Mouse (Mus musculus): ENCODE measurements at regions not wholly inside any gene's neighbourhood (a gene's known extent, or its start where the extent isn't known, plus 50 kb on each side); places are given as distances from the start of the nearest gene placed in this dataset.

DNA sequence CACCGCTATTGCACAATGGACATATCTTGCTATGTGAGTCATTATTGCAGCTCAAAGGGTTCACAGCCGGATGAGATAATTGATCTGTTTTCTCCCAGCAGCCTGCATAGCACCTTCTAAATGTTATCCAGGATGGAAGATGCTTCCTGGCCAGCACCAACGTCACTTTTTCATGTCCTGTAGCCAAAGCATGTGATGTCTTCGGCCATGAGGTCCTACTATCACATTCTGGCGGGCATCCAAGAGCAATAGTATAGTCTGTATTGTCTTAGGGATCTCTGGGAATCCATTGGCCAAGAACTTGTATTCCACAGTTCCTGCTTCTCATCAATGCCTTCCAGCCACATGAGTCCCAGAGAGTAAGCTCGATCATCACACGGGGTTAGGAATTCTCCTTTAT, 70.6 kb downstream of the Npy start:
- DNase-seq (ENCODE audit: inconsistent age in 2 of 2, low spot score in 1 of 2), result no peak

GRCm38 (mm10) chr6:49899146-49899545, 76.6 kb downstream of the Npy start:
- no peak for DNase-seq (ENCODE audit: inconsistent age in 2 of 2, low spot score in 1 of 2)

DNA sequence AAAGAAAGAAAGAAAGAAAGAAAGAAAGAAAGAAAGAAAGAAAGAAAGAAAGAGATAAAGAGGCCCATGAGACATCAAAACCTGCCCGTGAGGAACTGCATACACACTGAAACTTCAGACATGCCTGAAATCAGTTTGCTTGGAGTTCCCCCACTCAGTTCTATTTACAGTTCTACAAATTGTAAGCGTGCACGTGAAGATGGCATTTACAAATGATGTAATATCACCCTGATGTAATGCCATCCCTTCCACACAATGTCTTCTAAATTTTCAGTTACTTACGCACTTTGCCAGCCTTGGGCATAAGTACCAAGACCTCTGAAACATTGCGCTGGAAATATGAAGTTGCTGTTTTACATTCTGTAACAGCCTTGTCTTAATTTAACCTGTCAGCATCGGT, 79.0 kb downstream of the Npy start:
- no peak for DNase-seq (ENCODE audit: inconsistent age in 2 of 2, low spot score in 1 of 2)

GRCm38 (mm10) chr6:49904001-49904400, 81.5 kb downstream of the Npy start:
- no peak for DNase-seq (ENCODE audit: inconsistent age in 2 of 2, low spot score in 1 of 2)

GRCm38 (mm10) chr6:49906456-49906855, 83.9 kb downstream of the Npy start:
- DNase-seq (ENCODE audit: inconsistent age in 2 of 2, low spot score in 1 of 2), result no peak

DNA sequence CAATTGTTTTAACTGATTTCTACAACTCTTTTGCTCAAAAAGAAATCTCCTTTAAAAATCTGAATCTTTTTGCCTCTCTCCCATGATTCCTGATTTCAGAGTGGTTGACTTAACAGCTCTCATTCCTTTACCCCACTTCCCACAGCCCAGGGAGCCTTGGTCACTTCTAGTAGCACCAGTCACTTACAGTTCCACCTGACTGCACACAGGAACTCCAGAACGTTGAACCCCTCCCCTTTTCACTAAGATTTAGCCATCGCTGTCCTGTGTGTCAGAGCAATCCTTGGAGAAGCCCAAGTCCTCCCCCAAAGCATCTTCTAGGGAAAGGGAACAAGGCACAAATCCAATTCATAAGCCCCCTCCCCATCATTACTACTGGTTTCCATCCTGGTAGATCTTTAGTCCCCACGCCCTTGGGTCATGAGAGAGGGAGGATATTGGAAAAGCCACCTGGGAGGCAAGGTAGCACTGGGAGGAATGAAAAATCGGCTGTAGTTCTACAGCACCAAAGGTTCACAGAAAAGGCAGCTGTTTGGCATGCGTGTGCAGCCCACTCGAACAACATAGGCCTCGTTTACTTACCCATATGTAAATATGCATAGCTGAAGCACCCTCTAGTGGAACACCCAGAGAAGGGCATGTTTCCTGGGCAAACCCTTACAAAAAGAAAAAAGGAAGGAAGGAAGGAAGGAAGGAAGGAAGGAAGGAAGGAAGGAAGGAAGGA, 96.7 kb downstream of the Npy start:
- DNase-seq (ENCODE audit: inconsistent age in 2 of 2, low spot score in 1 of 2), result peak in 1 of 2 experiments; percentile 60

GRCm38 (mm10) chr6:49919813-49920170, 97.3 kb downstream of the Npy start:
- no peak for DNase-seq (ENCODE audit: inconsistent age in 2 of 2, low spot score in 1 of 2)

DNA sequence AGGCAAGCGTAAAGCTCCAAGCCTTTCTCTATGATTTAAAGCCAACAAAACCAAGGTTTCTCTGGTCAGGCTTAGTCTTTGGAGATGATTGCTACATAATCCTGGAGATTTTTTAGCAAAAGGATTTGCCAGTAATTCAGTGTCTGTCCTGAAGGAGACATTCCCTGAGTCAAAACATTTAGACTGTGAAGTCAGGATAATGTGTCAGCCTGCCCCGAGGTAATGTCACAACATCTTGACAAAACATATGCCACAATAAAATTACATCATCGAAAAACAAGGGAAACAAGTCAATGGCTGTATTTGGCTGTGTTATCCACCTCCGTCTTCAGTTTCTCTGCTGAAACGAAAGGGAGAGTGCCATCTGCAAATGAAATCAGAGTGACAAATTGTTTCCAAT, 101.8 kb downstream of the Npy start:
- no peak for DNase-seq (ENCODE audit: inconsistent age in 2 of 2, low spot score in 1 of 2)

- DNase-seq (ENCODE audit: inconsistent age in 2 of 2, low spot score in 1 of 2), result no peak
Measured at GRCm38 (mm10) chr6:49928075-49928474, 105.6 kb downstream of the Npy start.

- DNase-seq (ENCODE audit: inconsistent age in 2 of 2, low spot score in 1 of 2), result peak in 1 of 2 experiments; percentile 22
Measured at GRCm38 (mm10) chr6:49930104-49930503, 107.6 kb downstream of the Npy start.

DNA sequence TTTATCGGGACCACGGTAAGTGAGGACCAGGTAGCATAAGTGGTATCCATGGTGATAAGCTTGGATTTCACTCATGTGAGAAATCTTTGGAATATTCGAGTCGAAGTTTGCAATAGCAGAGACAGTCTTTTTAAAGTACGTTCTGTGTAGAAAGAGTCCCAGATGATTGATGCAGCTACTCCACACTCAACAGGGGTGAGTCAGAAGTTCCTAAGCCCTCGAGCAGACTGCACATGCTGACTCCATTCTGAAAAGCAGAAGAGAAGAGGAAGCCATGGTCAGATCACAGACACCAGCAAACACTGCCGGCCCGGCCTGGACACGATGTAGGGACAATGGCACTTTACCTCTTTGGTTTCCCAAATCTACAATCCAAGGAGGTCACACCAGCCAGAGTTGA, 120.6 kb downstream of the Npy start:
- DNase-seq (ENCODE audit: inconsistent age in 2 of 2, low spot score in 1 of 2), result peak; percentile 38 to 77

DNA sequence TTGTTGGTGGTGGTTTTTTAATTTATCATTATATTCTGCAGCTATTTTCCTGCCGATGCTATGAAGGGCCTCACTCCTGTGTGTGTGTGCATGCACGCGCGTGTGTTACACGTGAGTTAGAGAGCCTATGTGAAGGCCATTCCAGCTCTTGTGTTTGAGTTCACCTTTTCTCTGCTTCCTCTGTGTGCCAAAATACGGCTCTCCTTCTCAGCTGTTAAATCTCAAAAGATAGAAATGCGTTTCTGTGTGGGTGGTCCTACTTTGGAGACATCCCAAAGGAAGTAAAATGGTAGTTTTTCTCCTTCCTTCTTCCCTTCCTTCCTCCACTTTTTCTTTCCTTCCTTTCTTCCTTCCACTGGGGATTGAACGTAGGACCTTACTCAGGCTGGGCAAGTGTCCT, 136.4 kb downstream of the Npy start:
- no peak for DNase-seq (ENCODE audit: inconsistent age in 2 of 2, low spot score in 1 of 2)

- DNase-seq (ENCODE audit: inconsistent age in 2 of 2, low spot score in 1 of 2), result no peak
Measured at GRCm38 (mm10) chr6:49961166-49961565, 138.7 kb downstream of the Npy start.

DNA sequence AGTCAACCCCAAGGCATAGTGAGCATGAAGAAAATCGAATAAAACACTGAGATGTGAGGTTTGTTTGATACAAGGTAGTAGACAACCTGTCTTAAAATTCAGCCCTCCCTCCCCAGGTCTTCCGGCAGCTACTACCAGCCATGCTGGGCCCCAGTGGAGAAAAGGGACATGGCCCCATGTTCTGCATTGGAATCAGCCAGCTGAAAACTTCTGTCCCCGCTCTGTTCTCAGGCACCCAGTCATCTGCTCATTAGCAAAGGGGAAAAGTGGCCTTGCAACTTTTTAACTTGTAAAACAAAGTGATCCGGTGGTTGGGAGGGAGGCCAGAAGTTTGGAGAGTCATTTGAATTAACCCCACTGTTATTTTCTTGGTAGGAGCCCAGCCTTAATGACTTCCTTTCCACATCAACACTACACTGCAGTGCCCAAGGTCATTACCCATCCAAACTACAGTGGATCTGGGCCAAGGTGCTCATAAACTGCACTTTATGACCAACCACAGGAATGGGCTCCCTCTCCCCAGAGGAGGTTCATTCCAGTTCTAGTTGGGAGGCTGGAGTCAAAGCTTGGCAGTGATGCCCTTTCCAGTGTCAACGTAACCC, 143.5 kb downstream of the Npy start:
- DNase-seq (ENCODE audit: inconsistent age in 2 of 2, low spot score in 1 of 2), result no peak

- DNase-seq (ENCODE audit: inconsistent age in 2 of 2, low spot score in 1 of 2), result no peak
Measured at GRCm38 (mm10) chr6:49966555-49966954, 143.5 kb upstream of the Mpp6 start.

DNA sequence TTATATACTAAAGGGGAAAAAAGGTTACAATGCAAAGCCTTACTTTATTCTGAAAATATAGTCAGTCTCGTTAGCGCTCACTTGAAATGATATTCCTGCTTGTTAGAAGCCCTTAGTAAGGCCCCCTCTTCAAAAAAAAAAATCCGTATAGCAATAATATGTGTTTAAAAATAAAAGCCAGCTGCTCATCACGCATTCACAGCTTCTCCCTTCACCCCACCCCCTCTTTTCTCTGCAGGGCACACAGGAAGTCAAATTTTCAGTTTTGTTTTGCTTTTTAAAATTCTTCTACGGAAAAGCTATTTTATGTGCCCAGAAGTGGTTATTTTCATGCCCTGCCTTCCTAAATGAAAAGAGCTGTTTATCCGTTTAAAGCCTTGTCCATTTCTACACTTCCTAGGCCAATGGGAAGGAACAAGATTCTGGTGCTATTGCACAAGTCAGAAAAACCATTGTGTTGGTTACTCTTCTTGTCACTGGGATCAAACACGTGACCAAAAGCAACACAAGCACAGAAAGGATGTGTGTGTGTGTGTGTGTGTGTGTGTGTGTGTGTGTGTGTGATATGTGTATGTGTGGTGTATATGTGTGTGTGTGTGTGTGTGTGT, 136.7 kb upstream of the Mpp6 start:
- no peak for DNase-seq (ENCODE audit: inconsistent age in 2 of 2, low spot score in 1 of 2)

- no peak for DNase-seq (ENCODE audit: inconsistent age in 2 of 2, low spot score in 1 of 2)
Measured at GRCm38 (mm10) chr6:49977783-49978182, 132.3 kb upstream of the Mpp6 start.

GRCm38 (mm10) chr6:49983740-49984139, 126.3 kb upstream of the Mpp6 start:
- DNase-seq (ENCODE audit: inconsistent age in 2 of 2, low spot score in 1 of 2), result no peak

GRCm38 (mm10) chr6:49985127-49985526, 124.9 kb upstream of the Mpp6 start:
- no peak for DNase-seq (ENCODE audit: inconsistent age in 2 of 2, low spot score in 1 of 2)

GRCm38 (mm10) chr6:49987141-49987540, 122.9 kb upstream of the Mpp6 start:
- no peak for DNase-seq (ENCODE audit: inconsistent age in 2 of 2, low spot score in 1 of 2)

- DNase-seq (ENCODE audit: inconsistent age in 2 of 2, low spot score in 1 of 2), result no peak
Measured at GRCm38 (mm10) chr6:49987541-49988210, 122.4 kb upstream of the Mpp6 start.

Measured in adrenal gland, adult (tissue).